8 mouse cellular contexts compared by ENCODE assay signal in the genomic region with DNA sequence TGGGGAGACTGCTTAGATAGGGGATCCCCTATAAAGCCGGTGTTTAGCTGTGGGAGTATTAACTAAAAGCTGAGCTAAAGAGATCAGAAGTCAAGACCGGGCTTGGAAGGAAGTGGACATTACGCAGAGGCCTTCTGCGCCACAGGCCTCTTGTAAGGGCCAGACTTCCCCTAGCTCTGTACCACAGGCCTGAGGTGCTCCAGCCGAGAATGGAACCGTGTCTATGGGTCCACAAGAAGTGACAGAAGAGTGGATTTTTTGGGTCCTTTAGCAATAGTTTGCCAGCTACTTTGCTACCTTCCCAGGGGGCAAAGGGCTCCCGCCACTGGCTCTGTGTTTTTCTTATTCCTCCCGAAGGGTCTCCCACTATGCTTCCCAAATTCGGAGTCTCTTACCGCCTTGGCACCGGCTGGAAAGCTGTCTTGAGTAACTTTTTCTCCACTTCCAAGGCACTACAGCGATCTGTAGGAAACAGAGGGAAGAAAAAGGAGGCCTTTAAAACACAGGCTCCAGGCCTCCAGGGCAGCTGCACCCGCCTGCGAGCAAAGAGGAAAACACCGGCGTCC. TPM values are rescaled to one million over a fixed set of nuclear protein-coding genes. Genes with fewer than 3 reads are reported as not detected.
DNase-seq lines count a peak whose midpoint lies in the region; ATAC-seq and TF ChIP-seq lines count a peak whose summit lies in the region.

No protein-coding gene starts in this region.

- peak overlapping the region; percentile 89 for H3K9ac ChIP-seq in heart, embryonic 15.5 days
- no peak overlapping the region for H3K9ac ChIP-seq in liver, embryonic 13.5 days

- ATAC-seq in heart, embryonic 15.5 days (replicated peaks; ENCODE audit: insufficient number of reproducible peaks, insufficient read depth, low FRiP score, low read depth), result no peak
- ATAC-seq in liver, embryonic 13.5 days (ENCODE audit: low read depth), result no peak
- no peak for ATAC-seq in CD4-positive, CD25-positive, alpha-beta regulatory T cell, adult 4 months

- WGBS in cerebellum, adult 2 months, result 87% methylated on average over 16 of the region's 16 CpGs
- 45% methylated on average over 16 of the region's 16 CpGs for WGBS in heart, embryonic 15.5 days
- 22% methylated on average over 16 of the region's 16 CpGs for WGBS in liver, embryonic 13.5 days (ENCODE audit: insufficient replicate concordance)

- no peaks in the 10 kb centered on the region for H3K9me3 ChIP-seq in E14TG2a.4 (ENCODE audit: low read length)
- no peaks in the 10 kb centered on the region for H3K9me3 ChIP-seq in heart, embryonic 15.5 days (replicated peaks)
- no peaks in the 10 kb centered on the region for H3K9me3 ChIP-seq in liver, embryonic 13.5 days (replicated peaks)

- no peak overlapping the region for H3K27ac ChIP-seq in cerebellum, adult 2 months (ENCODE audit: insufficient read depth, low read length)
- peak overlapping the region; percentile 95 for H3K27ac ChIP-seq in heart, embryonic 15.5 days
- no peak overlapping the region for H3K27ac ChIP-seq in liver, embryonic 13.5 days

- H3K27me3 ChIP-seq in cerebellum, adult 2 months (ENCODE audit: control insufficient read depth, insufficient read depth, low read length), result peaks cover 5% of the 10 kb centered on the region; the same call in 1 of the 2 replicates
- peaks cover 91% of the 10 kb centered on the region for H3K27me3 ChIP-seq in E14TG2a.4 (ENCODE audit: insufficient read depth, low read length)
- H3K27me3 ChIP-seq in heart, embryonic 15.5 days, result peaks cover 74% of the 10 kb centered on the region
- peaks cover 89% of the 10 kb centered on the region for H3K27me3 ChIP-seq in liver, embryonic 13.5 days

- peak overlapping the region; percentile 17 for H3K4me3 ChIP-seq in cerebellum, adult 2 months (replicated peaks; ENCODE audit: insufficient read depth, low read depth, low read length)
- H3K4me3 ChIP-seq in E14TG2a.4 (replicated peaks; ENCODE audit: low read length), result peak overlapping the region; percentile 79; the same call in 1 of the 2 replicates
- peak overlapping the region; percentile 80 for H3K4me3 ChIP-seq in heart, embryonic 15.5 days
- H3K4me3 ChIP-seq in liver, embryonic 13.5 days (replicated peaks), result 0 out of 2 replicates have a peak overlapping the region, but pooled peaks have one; percentile 51

- TF ChIP-seq CTCF in cerebellum, adult 2 months (IDR thresholded peaks at IDR 0.05; ENCODE audit: borderline replicate concordance, insufficient read depth, low read depth, low read length), result no peak
- TF ChIP-seq CTCF in E14TG2a.4 (conservative IDR thresholded peaks at IDR 0.05; ENCODE audit: low read length), result no peak

- peak overlapping the region; percentile 93 for H3K4me2 ChIP-seq in heart, embryonic 15.5 days
- no peak overlapping the region for H3K4me2 ChIP-seq in liver, embryonic 13.5 days

- H3K4me1 ChIP-seq in cerebellum, adult 2 months (ENCODE audit: control insufficient read depth, insufficient read depth, low read length), result peaks cover 4% of the 10 kb centered on the region
- H3K4me1 ChIP-seq in E14TG2a.4 (replicated peaks; ENCODE audit: low read depth, low read length), result peaks cover 50% of the 10 kb centered on the region
- peaks cover 36% of the 10 kb centered on the region for H3K4me1 ChIP-seq in heart, embryonic 15.5 days (replicated peaks)
- H3K4me1 ChIP-seq in liver, embryonic 13.5 days (replicated peaks), result peaks cover 37% of the 10 kb centered on the region

- no peak for DNase-seq in cerebellum, adult 2 months
- no peak for DNase-seq in cerebellum, adult 18-20 months
- DNase-seq in liver, embryonic 13.5 days, result no peak
- DNase-seq in layer of hippocampus, postnatal 36 days, result no peak
- no peak for DNase-seq in layer of hippocampus, adult 9-10 months (ENCODE audit: low spot score)

- TF ChIP-seq POLR2A in cerebellum, adult 2 months (IDR thresholded peaks at IDR 0.05; ENCODE audit: borderline replicate concordance, insufficient read depth, low read length), result no peak

- H3K36me3 ChIP-seq in E14TG2a.4 (ENCODE audit: insufficient read depth, low read length), result no peaks in the 10 kb centered on the region
- H3K36me3 ChIP-seq in heart, embryonic 15.5 days, result no peaks in the 10 kb centered on the region
- H3K36me3 ChIP-seq in liver, embryonic 13.5 days, result no peaks in the 10 kb centered on the region

RNA-seq across cellular contexts. Expression of a gene that starts 2.8 kb away (rescaled TPM):
- polyA plus RNA-seq in cerebellum, adult 2 months (2012; rRNA removed), result 8.6 and 9.2 TPM in 2 replicates
- polyA plus RNA-seq in heart, embryonic 15.5 days (2015; fragmentation: Nextera tagmentation; extraction: Ambion mirVana), result 13.9 and 17.3 TPM in 2 replicates
- polyA plus RNA-seq in liver, embryonic 13.5 days (2015; fragmentation: Nextera tagmentation; extraction: Ambion mirVana), result 0.06 and 0.15 TPM in 2 replicates
- total RNA-seq in layer of hippocampus, postnatal 36 days (2021), result under 1 TPM; 0.23 to 0.25 TPM
- polyA plus RNA-seq in CD4-positive, CD25-positive, alpha-beta regulatory T cell, adult 4 months (2017; shearing (Covaris generic)), result not detected

Comparison
In these comparisons a context has a peak if more than half of its experiments do, and no peak if none do; other contexts are left out.
1. H3K4me3 ChIP-seq: peak in every context shown above with its lines; median percentile 80 in heart, embryonic 15.5 days; 79 in E14TG2a.4; 51 in liver, embryonic 13.5 days; 17 in cerebellum, adult 2 months.